Mouse (Mus musculus) brain, embryonic 14.5 days (tissue): ENCODE results near the gene Slc5a2.

Source experiments
- CTCF ChIP-seq: fragments of 200-500 bp; IDR thresholded peaks from 2 replicates; pipeline ENCODE4 v1.5.1; 2012; ENCODE audit warnings: inconsistent platforms, mild to moderate bottlenecking, moderate library complexity, borderline replicate concordance; ENCODE audit not compliant: insufficient read depth, insufficient read length; ENCODE audit errors: extremely low read depth
- POLR2A ChIP-seq: fragments of 200-500 bp; IDR thresholded peaks from 2 replicates; pipeline ENCODE4 v1.6.1; 2012; ENCODE audit warnings: mild to moderate bottlenecking, inconsistent platforms, borderline replicate concordance; ENCODE audit not compliant: poor library complexity, insufficient read depth, insufficient read length, severe bottlenecking; ENCODE audit errors: extremely low read depth

DNA sequence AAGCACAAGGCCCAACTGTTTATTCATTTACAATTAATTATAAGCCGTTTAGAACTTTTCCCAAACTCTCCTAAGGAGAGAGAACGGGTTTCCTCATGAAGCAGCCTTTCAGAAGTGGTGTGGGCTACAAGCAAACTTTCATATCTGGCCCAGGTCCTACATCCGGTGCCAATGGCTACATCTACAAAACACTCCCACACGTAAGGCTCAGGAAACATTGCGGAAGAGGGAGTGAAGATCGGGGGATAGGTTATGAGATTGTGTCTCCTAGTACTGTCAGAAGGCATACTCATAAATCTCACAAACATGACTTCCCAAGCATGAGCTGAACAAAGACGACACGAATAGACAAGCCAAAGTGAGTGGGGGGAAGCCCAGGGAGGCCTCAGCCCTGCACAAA lies 46.4 kb downstream of the Slc5a2 start:
- TF ChIP-seq POLR2A (no peak), CTCF (no peak)
